Mouse (Mus musculus) embryonic stem cell, embryonic (primary cell): ENCODE data around the gene Gm8334.
"Not testable (repeated sequence)": the region's sequence is repeated elsewhere in the genome, so short reads cannot be mapped to it uniquely, and the experiment has no call there.

ENCODE experiments used
- CTCF ChIA-PET, 4 experiments: fragments of 300-600 bp in 2 of 4; fragments of 350-600 bp in 2 of 4; sonication (Branson Sonifier 250); formaldehyde crosslinking; loops; one replicate each; lab custom pipeline; 2022; ENCODE audit warnings: inconsistent platforms in 2 of 4; lab: Charles Lee
- POLR2A ChIA-PET, 4 experiments: fragments of 300-600 bp in 2 of 4; fragments of 350-600 bp in 2 of 4; sonication (Branson Sonifier 250); formaldehyde crosslinking; loops; one replicate each; lab custom pipeline; 2022; ENCODE audit warnings: antibody characterized with exemption in 4 of 4, inconsistent platforms in 1 of 4; lab: Charles Lee

Gene Gm8334

DNA sequence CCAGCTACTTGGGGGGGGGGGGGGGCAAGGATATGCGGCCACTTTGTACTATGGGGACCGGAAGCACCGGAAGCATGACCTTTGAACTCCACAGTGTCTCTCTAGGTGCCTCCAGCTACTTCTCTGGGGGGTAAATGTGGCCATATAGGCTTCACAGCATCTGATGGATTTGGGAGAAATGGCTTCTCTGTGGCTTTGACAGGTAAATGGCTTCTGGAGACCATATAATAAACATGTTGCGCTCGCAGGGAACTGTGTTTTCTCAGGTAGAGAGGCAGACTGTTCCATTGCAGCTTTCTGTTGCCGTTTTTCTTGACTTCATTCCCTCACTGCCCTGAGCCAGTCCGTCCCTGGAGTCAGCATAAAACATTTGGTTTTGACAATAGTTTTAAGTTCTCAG lies at the start of gene Gm8334:
Gene Gm8334 (minus strand): TSS at position 101 of the 400 bp plus-strand sequence.
- CTCF ChIA-PET = not testable (repeated sequence)

GRCm38 (mm10) chrX:148663298-148663697 lies 48.3 kb upstream of the Gm8334 start, which contains the start of gene Gm15127:
Gene Gm15127 (plus strand): TSS chrX:148663598.
- CTCF ChIA-PET, POLR2A ChIA-PET: not testable (repeated sequence)

More for the DNA sequence above, at the start of gene Gm8334:
- POLR2A ChIA-PET = not testable (repeated sequence)
